Mouse (Mus musculus) bone marrow macrophage, adult 2 months (primary cell): ENCODE data around the gene Ccm2.

Source experiments
- CTCF ChIP-seq: IDR thresholded peaks from 2 replicates; pipeline ENCODE4 v1.5.1; 2012; ENCODE audit warnings: low read depth, mild to moderate bottlenecking, low read length, moderate library complexity
- POLR2A ChIP-seq: IDR thresholded peaks from 2 replicates; pipeline ENCODE4 v1.6.1; 2012; ENCODE audit warnings: mild to moderate bottlenecking, low read depth, low read length, borderline replicate concordance

- TF ChIP-seq CTCF (no peak), POLR2A (no peak)
Measured at GRCm38 (mm10) chr11:6587249-6587940, 40.7 kb downstream of the Ccm2 start.
